Mouse (Mus musculus): ENCODE measurements around the gene Crisp2.

Crisp2 gene

GRCm38 (mm10) chr17:40716273-40716672 lies 90.5 kb downstream of the Crisp2 start:
- no peak for DNase-seq (ENCODE audit: low read depth)
